Mouse (Mus musculus) heart, adult 18-20 months (tissue): Measurements from ENCODE around the gene Slc35f1. TPM values are rescaled to one million over a fixed set of nuclear protein-coding genes. Genes with fewer than 3 reads are reported as not detected.

Experiments
- DNase-seq, 2 experiments: peaks; one replicate each; pipeline ENCODE4 v3.0.0; 2021 to 2022; ENCODE audit warnings: mixed read lengths in 1 of 2
- total RNA-seq, 2 experiments: library from RNA; stranded (reverse); gene quantifications; 2 replicates each; pipeline ENCODE4 v1.2.3; 2021

The Slc35f1 gene
- total RNA-seq, 2 experiments from 2014 or later: 0.67 to 0.80 TPM

- no peak for DNase-seq
These were observed 241.8 kb downstream of the Slc35f1 start for GRCm38 (mm10) chr10:52932159-52932558.

- no peak for DNase-seq
These were observed 244.3 kb downstream of the Slc35f1 start for GRCm38 (mm10) chr10:52934615-52935014.

GRCm38 (mm10) chr10:52940111-52940830 lies 249.9 kb downstream of the Slc35f1 start:
- DNase-seq: no peak

GRCm38 (mm10) chr10:52940831-52941216 lies 250.5 kb downstream of the Slc35f1 start:
- no peak for DNase-seq

- DNase-seq: no peak
These were observed 262.2 kb downstream of the Slc35f1 start for GRCm38 (mm10) chr10:52952581-52952980.

GRCm38 (mm10) chr10:52956728-52957127 lies 266.4 kb downstream of the Slc35f1 start:
- no peak for DNase-seq

GRCm38 (mm10) chr10:52979251-52979650 lies 288.9 kb downstream of the Slc35f1 start:
- DNase-seq: no peak

GRCm38 (mm10) chr10:52982836-52983235 lies 292.5 kb downstream of the Slc35f1 start:
- DNase-seq: no peak

- no peak for DNase-seq
These were observed 301.9 kb downstream of the Slc35f1 start for GRCm38 (mm10) chr10:52992246-52992645.

GRCm38 (mm10) chr10:52996886-52997285 lies 306.6 kb downstream of the Slc35f1 start:
- DNase-seq: no peak

GRCm38 (mm10) chr10:53001136-53001535 lies 310.8 kb downstream of the Slc35f1 start:
- no peak for DNase-seq

GRCm38 (mm10) chr10:53006229-53007190 lies 316.2 kb downstream of the Slc35f1 start:
- no peak for DNase-seq

GRCm38 (mm10) chr10:53013878-53014277 lies 323.5 kb downstream of the Slc35f1 start:
- DNase-seq: no peak

GRCm38 (mm10) chr10:53028454-53028853 lies 338.1 kb downstream of the Slc35f1 start:
- no peak for DNase-seq

- no peak for DNase-seq
These were observed 344.9 kb downstream of the Slc35f1 start for GRCm38 (mm10) chr10:53035202-53035601.

GRCm38 (mm10) chr10:53045931-53046330 lies 355.6 kb downstream of the Slc35f1 start:
- no peak for DNase-seq

GRCm38 (mm10) chr10:53052521-53052920 lies 362.2 kb downstream of the Slc35f1 start:
- no peak for DNase-seq

GRCm38 (mm10) chr10:53060745-53061144 lies 370.4 kb downstream of the Slc35f1 start:
- no peak for DNase-seq

GRCm38 (mm10) chr10:53062741-53063140 lies 372.4 kb downstream of the Slc35f1 start:
- DNase-seq: no peak

- DNase-seq: peak; percentile 14 to 55
These were observed 397.5 kb downstream of the Slc35f1 start for GRCm38 (mm10) chr10:53087811-53088210.

- DNase-seq: no peak
These were observed 401.2 kb downstream of the Slc35f1 start for GRCm38 (mm10) chr10:53091525-53091924.

- DNase-seq: no peak
These were observed 406.1 kb downstream of the Slc35f1 start for GRCm38 (mm10) chr10:53096446-53096845.

- DNase-seq: peak in 1 of 2 experiments; percentile 55
These were observed 410.5 kb downstream of the Slc35f1 start for GRCm38 (mm10) chr10:53100881-53101280.
